Mouse (Mus musculus): ENCODE measurements around the gene Rtkn.

Gene Rtkn

DNA sequence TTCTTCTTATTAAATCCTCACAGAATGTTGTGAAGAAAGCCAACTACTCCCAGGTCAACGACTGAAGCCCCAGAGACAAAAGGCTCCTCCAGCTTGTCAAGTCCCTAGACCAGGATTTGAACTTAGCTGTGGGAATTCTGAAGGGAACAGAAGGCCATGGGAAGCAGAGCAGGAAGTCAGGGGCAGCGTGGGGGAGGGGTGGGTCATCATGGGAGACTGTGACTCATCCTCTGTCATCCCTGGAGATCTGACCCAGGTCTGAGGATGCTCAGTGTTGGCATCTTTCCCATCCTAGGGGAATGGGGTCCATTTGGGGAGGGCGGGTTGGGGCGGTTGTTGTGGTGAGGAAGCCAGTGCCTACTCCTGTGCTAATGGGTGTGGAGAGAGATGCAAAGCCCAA is 6.4 kb downstream of the Rtkn start:
- no peak for DNase-seq

- DNase-seq, result no peak
Observed at GRCm38 (mm10) chr6:83142211-83142731, 7.0 kb downstream of the Rtkn start.

- DNase-seq, result no peak
Observed at GRCm38 (mm10) chr6:83142886-83143285, 7.6 kb downstream of the Rtkn start.

- DNase-seq, result no peak
Observed at GRCm38 (mm10) chr6:83145209-83145608, 9.9 kb downstream of the Rtkn start.

- no peak for DNase-seq
Observed at GRCm38 (mm10) chr6:83145805-83146204, 10.5 kb downstream of the Rtkn start.

DNA sequence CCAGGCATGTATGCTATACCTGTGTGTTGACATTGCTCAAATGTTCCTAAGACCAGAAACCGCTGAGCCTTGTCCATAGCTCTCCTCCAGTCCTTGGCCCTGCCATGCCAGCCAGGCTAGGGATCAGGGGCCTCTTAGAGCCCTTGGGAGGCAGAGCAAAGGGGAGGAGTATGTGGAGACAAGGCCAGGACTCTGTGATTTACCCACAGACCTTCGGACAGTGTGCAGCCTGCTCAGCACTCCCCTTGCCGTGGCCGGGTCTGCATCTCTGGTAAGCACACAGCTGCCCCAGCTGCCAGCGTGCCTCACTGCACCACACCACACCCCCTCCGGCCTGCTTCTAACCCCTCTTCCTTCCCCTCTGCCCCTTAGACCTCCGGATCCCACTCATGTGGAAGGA is 12.0 kb downstream of the Rtkn start:
- DNase-seq, result no peak

GRCm38 (mm10) chr6:83151721-83152120 is 16.5 kb downstream of the Rtkn start:
- DNase-seq, result no peak

DNA sequence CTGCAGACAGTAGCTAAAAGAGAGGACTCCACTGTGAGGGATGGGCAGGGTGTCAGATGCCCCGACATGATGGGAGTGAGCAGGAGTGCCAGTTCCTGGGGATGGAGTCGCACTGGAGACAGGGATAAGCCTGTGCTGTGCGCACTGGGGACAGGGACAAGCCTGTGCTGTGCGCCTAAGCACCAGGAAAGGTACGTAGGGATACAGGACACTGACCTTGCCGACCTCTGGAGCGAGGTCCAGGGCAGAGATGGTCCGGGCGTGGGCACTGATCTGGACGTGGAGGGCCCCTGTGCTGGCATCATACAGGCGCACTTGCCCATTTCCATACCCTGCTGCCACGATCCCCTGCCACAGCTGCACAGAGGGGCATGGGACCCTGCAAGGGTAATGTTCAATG is 17.8 kb downstream of the Rtkn start:
- no peak for DNase-seq

- no peak for DNase-seq
Observed at GRCm38 (mm10) chr6:83153485-83153884, 18.2 kb downstream of the Rtkn start.

DNA sequence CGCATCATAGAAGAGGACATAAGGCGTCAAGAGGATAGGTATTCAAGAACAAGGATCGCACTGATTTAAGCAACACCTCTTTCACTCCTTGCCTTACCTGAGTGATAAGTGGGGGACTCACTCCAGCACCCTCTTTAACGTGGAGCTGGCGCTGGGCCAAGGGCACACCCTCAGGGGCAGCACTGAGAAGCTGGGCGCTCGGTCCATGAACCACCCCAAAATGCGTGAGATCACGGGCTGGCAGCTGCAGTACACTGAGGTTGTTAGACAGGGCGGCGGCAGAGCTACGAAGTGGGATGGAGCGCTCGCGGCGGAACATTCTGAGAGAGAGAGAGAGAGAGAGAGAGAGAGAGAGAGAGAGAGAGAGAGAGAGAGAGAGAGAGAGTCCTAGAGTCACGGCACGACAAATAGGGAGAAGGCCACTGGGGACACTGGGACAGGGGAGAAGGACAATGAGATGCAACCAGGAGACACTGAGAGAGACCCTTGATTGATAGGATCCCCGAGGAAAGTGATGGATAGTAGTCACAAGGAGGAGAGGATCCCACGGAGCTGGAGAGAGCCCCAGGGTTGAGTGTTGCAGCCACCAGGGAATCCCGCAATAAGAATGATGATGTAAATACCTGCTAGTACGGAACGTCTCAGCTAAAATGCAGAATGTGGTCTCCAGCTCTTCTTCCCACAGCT is 20.4 kb downstream of the Rtkn start:
- DNase-seq, result no peak

DNA sequence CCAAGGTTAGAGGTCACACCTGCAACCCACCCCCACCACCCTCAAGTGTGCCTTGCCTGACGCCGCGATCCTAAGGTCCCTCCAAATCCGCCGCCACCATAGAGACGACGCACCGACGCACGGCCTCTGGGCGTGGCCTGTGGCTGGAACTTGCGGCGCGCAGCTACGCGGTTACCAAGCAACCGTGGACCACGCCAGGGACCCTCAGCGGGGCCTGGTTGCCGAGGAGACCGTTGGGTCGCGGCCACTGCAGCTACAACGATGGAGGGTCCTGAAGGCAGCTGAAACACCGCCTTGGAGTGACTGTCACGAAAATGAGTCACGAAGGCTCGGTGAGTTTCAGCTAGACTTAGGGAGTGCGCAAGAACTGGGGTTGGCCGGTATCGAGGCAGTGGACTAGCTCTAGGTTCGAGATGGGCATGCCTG is 21.0 kb downstream of the Rtkn start, which contains the start of the genes Wdr54 and 1700003E16Rik:
Gene Wdr54 (minus strand): TSS at position 139 of the 426 bp plus-strand sequence.
Gene 1700003E16Rik (plus strand): TSS at position 146 of the 426 bp plus-strand sequence.
- peak in 1 of 2 experiments; percentile 46 for DNase-seq

DNA sequence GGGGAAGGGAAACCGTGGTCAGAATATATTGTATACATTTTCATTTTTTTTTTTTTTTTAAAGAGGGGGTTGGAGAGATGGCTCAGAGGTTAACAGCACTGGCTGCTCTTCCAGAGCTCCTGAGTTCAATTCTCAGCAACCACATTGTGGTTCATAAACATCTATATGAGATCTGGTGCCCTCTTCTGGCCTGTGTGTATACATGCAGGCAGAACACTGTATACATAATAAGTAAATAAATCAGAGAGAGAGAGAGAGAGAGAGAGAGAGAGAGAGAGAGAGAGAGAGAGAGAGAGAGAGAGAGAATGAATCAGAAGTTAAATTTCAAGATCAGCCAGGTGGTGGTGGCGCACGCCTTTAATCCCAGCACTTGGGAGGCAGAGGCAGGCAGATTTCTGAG is 24.2 kb downstream of the Rtkn start:
- DNase-seq, result peak in 1 of 2 experiments; percentile 28

GRCm38 (mm10) chr6:83161442-83161841 is 26.2 kb downstream of the Rtkn start:
- DNase-seq, result no peak

GRCm38 (mm10) chr6:83161921-83162641 is 26.8 kb downstream of the Rtkn start:
- peak in 1 of 2 experiments; percentile 11 for DNase-seq

DNA sequence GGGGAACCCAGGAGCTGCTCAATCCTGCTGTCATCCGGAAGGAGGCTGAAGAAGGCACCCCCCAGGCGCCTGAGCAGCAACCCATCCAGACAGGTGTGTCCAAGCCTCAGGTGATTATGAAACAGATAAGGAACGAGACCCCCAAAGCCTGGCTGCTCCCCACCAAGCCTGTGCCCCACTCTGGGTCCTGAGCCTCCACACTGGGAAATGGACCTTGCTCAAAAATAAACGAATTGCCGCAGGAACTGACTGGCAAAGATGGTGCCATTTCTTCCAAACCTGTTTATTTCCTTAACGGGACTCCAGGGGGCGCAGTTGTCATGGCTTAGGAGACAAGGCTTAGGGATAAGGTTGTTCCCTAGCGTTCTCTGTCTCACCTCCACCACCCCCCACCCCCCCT is 27.4 kb downstream of the Rtkn start:
- peak in 1 of 2 experiments; percentile 56 for DNase-seq

DNA sequence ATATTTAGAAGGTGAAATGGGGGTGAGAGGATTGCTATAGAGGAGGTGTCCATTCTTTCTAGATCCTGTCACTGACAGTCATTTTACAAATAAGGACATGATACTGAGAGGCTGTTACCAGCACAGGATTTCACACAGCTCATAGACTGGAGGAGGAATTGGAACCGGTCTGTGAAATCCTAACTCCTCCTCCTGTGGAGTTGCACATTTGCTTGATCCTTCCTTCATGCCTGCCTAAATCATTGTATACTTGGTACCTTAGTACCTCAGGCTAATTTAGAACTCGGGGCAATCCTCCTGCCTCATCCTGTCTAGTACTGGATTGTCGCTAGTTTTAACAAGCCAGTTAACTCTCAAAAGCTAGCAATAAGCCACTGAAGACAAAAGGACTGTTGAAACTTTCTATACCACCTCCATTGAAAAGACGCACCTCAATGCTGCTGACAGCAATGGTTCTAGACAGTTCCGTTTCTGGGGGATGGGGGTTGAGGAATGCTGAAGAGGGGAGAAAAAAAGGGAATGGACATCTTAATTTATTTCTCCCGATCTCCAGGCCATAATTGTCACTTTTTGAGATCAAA is 29.9 kb downstream of the Rtkn start:
- no peak for DNase-seq

GRCm38 (mm10) chr6:83165607-83166242 is 30.5 kb downstream of the Rtkn start, which contains the start of gene Dctn1:
Gene Dctn1 (plus strand): TSS chr6:83165920.
- DNase-seq, result peak; percentile 87 to 90

DNA sequence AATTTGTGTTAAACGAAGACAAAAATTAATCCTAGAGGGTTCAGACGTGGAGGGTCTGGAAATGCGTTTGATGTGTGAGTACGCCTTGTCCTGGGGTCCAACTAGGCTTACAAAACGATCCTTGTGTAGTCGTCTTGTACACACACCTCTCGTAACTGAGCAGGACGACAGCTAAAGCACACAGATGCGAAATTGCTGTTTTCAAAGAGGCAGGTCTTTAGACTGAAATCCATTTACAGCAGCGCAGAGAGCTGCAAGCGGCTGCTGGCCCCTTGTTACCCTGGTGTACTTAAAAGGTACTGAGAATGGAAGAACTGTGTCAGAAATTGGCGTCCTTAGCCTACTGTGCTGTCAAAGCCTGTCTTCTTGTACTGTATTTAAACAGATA is 31.0 kb downstream of the Rtkn start:
- no peak for DNase-seq

- DNase-seq, result no peak
Observed at GRCm38 (mm10) chr6:83169872-83170271, 34.6 kb downstream of the Rtkn start.

- no peak for DNase-seq
Observed at GRCm38 (mm10) chr6:83171063-83171462, 35.8 kb downstream of the Rtkn start.

- DNase-seq, result no peak
Observed at GRCm38 (mm10) chr6:83172240-83172920, 37.1 kb downstream of the Rtkn start.

GRCm38 (mm10) chr6:83175996-83176395 is 40.7 kb downstream of the Rtkn start:
- no peak for DNase-seq

All from spleen, adult 18-20 months (tissue).